Mouse (Mus musculus): ENCODE results near the gene Ovca2. TPM values are rescaled to one million over a fixed set of nuclear protein-coding genes. Genes with fewer than 3 reads are reported as not detected.

Ovca2 gene
- total RNA-seq, 2 experiments from 2014 or later: 1.9 to 5.7 TPM

- ATAC-seq (replicated peaks; ENCODE audit: low FRiP score, poor library complexity, severe bottlenecking): no peak
Observed at GRCm38 (mm10) chr11:75134485-75135068, 44.1 kb downstream of the Ovca2 start.

GRCm38 (mm10) chr11:75133951-75134350, 44.7 kb downstream of the Ovca2 start:
- ATAC-seq (replicated peaks; ENCODE audit: low FRiP score, poor library complexity, severe bottlenecking): no peak

GRCm38 (mm10) chr11:75133391-75133790, 45.2 kb downstream of the Ovca2 start:
- no peak for ATAC-seq (replicated peaks; ENCODE audit: low FRiP score, poor library complexity, severe bottlenecking)

- ATAC-seq (replicated peaks; ENCODE audit: low FRiP score, poor library complexity, severe bottlenecking): no peak
Observed at GRCm38 (mm10) chr11:75132278-75132677, 46.4 kb downstream of the Ovca2 start.

- ATAC-seq (replicated peaks; ENCODE audit: low FRiP score, poor library complexity, severe bottlenecking): no peak
Observed at GRCm38 (mm10) chr11:75131300-75131699, 47.3 kb downstream of the Ovca2 start.

GRCm38 (mm10) chr11:75129481-75129880, 49.2 kb downstream of the Ovca2 start:
- no peak for ATAC-seq (replicated peaks; ENCODE audit: low FRiP score, poor library complexity, severe bottlenecking)

- no peak for ATAC-seq (replicated peaks; ENCODE audit: low FRiP score, poor library complexity, severe bottlenecking)
Observed at GRCm38 (mm10) chr11:75126384-75126783, 52.3 kb downstream of the Ovca2 start.

Other genes starting within 250 kb of the Ovca2 start
- not detected in 2 replicates for gene Hic1, start 9.3 kb downstream of the Ovca2 start, total RNA-seq (2015; ENCODE audit: low replicate concordance)
- not detected in 2 replicates for gene Hic1, start 9.3 kb downstream of the Ovca2 start, total RNA-seq (2017; ENCODE audit: low replicate concordance)
- 0.58 and 4.2 TPM in 2 replicates for gene Dph1, start 12.4 kb upstream of the Ovca2 start, total RNA-seq (2015; ENCODE audit: low replicate concordance)
- gene Dph1, start 12.4 kb upstream of the Ovca2 start, total RNA-seq (2017; ENCODE audit: low replicate concordance): 3.6 and 4.5 TPM in 2 replicates
- not detected in 2 replicates for gene Rtn4rl1, start 14.9 kb upstream of the Ovca2 start, total RNA-seq (2015; ENCODE audit: low replicate concordance)
- not detected in 2 replicates for gene Rtn4rl1, start 14.9 kb upstream of the Ovca2 start, total RNA-seq (2017; ENCODE audit: low replicate concordance)
- gene Rpa1, start 169.5 kb upstream of the Ovca2 start, total RNA-seq (2015; ENCODE audit: low replicate concordance): 7.5 and 15.7 TPM in 2 replicates
- gene Rpa1, start 169.5 kb upstream of the Ovca2 start, total RNA-seq (2017; ENCODE audit: low replicate concordance): 47.8 and 64.4 TPM in 2 replicates
- gene Smyd4, start 169.6 kb upstream of the Ovca2 start, total RNA-seq (2015; ENCODE audit: low replicate concordance): 4.0 and 8.5 TPM in 2 replicates
- 1.4 and 2.9 TPM in 2 replicates for gene Smyd4, start 169.6 kb upstream of the Ovca2 start, total RNA-seq (2017; ENCODE audit: low replicate concordance)
- 3.8 and 10.4 TPM in 2 replicates for gene Serpinf1, start 243.9 kb upstream of the Ovca2 start, total RNA-seq (2015; ENCODE audit: low replicate concordance)
- 3.7 and 4.9 TPM in 2 replicates for gene Serpinf1, start 243.9 kb upstream of the Ovca2 start, total RNA-seq (2017; ENCODE audit: low replicate concordance)

All from erythroblast, adult 5-6 weeks (primary cell).